Mouse (Mus musculus) lung, postnatal 0 days (tissue): Measurements from ENCODE around the gene Olfr15. TPM values are rescaled to one million over a fixed set of nuclear protein-coding genes. Genes with fewer than 3 reads are reported as not detected.

ENCODE experiments used
- ATAC-seq: fragments of 200-750 bp; cut with Nextera tagmentation; 2 replicates; pipeline ENCODE4 v1.8.0; 2017; ENCODE audit warnings: moderate library complexity
- DNase-seq: peaks from one replicate; pipeline ENCODE4 v3.0.0-alpha.2; 2016; ENCODE audit warnings: low spot score
- H3K27ac ChIP-seq: fragments of 300-500 bp; sonication (generic); 2 replicates; pipeline ENCODE4 v1.5.1; 2014; ENCODE audit warnings: antibody characterized with exemption, mild to moderate bottlenecking, low read length, mixed read lengths
- H3K27me3 ChIP-seq: fragments of 300-500 bp; sonication (generic); replicated peaks from 2 replicates; pipeline ENCODE4 v1.6.1; 2014; ENCODE audit warnings: low read length, mixed read lengths; ENCODE audit not compliant: insufficient read depth
- H3K36me3 ChIP-seq: fragments of 300-500 bp; sonication (generic); 2 replicates; pipeline ENCODE4 v1.6.1; 2014; ENCODE audit warnings: low read length, mixed read lengths; ENCODE audit not compliant: insufficient read depth
- H3K4me1 ChIP-seq: fragments of 300-500 bp; sonication (generic); 2 replicates; pipeline ENCODE4 v1.6.1; 2014; ENCODE audit warnings: antibody characterized with exemption, low read depth, low read length, mixed read lengths; ENCODE audit not compliant: insufficient read depth
- H3K4me2 ChIP-seq: fragments of 300-500 bp; sonication (generic); replicated peaks from 2 replicates; pipeline ENCODE4 v1.6.1; 2014; ENCODE audit warnings: low read depth, mild to moderate bottlenecking, low read length, moderate library complexity, mixed read lengths
- H3K4me3 ChIP-seq: fragments of 300-500 bp; sonication (generic); 2 replicates; pipeline ENCODE4 v1.5.1; 2014; ENCODE audit warnings: low read depth, low read length
- H3K9ac ChIP-seq: fragments of 300-500 bp; sonication (generic); replicated peaks from 2 replicates; pipeline ENCODE4 v1.6.1; 2014; ENCODE audit warnings: low read depth, mild to moderate bottlenecking
- H3K9me3 ChIP-seq: fragments of 300-500 bp; sonication (generic); 2 replicates; pipeline ENCODE4 v1.6.1; 2016; ENCODE audit warnings: low read length, mixed read lengths
- CTCF ChIP-seq: IDR thresholded peaks from 2 replicates; pipeline ENCODE4 v1.5.1; 2016; ENCODE audit warnings: antibody characterized with exemption, mild to moderate bottlenecking
- EP300 ChIP-seq: IDR thresholded peaks from 2 replicates; pipeline ENCODE4 v1.6.1; 2016; ENCODE audit warnings: antibody characterized with exemption, mild to moderate bottlenecking, control low read depth
- WGBS: fragments of 180-500 bp; shearing (Covaris S2); extraction: QIAGEN DNeasy Blood & Tissue Kit; methylation state at CpG from one replicate; pipeline ENCODE4 v1.1.7; 2014; 5-methylcytosine and 5-hydroxymethylcytosine counted together
- polyA plus RNA-seq: library from polyadenylated mRNA; unstranded; fragments of >200 nt; fragmentation: Nextera tagmentation; extraction: Ambion mirVana; gene quantifications from 2 replicates; pipeline ENCODE4 v1.2.1, GENCODE M21; 2015

Olfr15 gene
- polyA plus RNA-seq, 1 experiment from 2014 or later = not detected

- Histone ChIP-seq H3K4me2 (peak overlapping the region; percentile 89), H3K36me3 (no peaks in the 10 kb centered on the region), H3K4me1 (peaks cover 6% of the 10 kb centered on the region; the same call in 1 of the 2 replicates), H3K27ac (peak overlapping the region; percentile 85), H3K9ac (peak overlapping the region; percentile 88), H3K27me3 (no peaks in the 10 kb centered on the region), H3K4me3 (peak overlapping the region; percentile 93), H3K9me3 (no peaks in the 10 kb centered on the region)
- no peak for TF ChIP-seq CTCF
- TF ChIP-seq EP300 = no peak
- 2% methylated on average over 10 of the region's 10 CpGs for WGBS
- ATAC-seq (no peak), DNase-seq (peak; percentile 10)
These were observed 54.5 kb downstream of the Olfr15 start for GRCm38 (mm10) chr16:3885065-3885670.

DNA sequence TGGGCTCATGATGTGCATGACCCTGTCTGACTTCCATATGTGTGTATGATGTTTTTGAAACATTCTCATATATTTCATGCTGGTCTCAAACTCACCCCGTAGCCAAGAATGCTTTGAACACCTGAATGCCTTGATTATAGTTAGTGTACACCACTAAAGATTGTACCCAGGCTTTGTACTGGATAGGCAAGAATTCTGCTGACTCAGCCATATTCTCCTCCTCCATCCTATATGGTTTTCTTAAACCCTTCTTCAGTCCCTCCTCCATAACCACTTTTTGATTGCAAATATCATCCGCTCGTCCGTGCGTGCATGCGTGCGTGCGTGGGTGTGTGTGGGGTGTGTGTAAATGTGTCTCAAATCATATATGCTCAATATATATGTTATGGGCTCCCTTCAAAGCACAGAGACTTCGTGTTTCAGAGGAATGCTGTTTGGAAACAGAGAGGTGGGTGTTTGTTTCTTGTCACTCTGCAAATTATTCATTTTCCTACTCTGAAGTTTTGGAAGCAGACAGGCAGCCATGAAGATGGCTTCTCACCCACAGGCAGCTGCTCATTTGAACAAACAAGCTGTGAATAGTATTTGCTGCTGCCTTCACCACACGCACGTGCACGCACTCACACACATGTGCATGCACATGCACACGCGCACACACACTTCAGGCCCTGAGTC, 61.1 kb downstream of the Olfr15 start:
- no peaks in the 10 kb centered on the region for H3K9me3 ChIP-seq
- H3K27me3 ChIP-seq = no peaks in the 10 kb centered on the region
- no peaks in the 10 kb centered on the region for H3K36me3 ChIP-seq
- WGBS = 92% methylated on average over 14 of the region's 14 CpGs
- no peak overlapping the region for H3K27ac ChIP-seq
- no peak overlapping the region for H3K4me3 ChIP-seq
- no peak for ATAC-seq
- no peak for TF ChIP-seq CTCF
- TF ChIP-seq EP300 = no peak
- DNase-seq = no peak
- no peaks in the 10 kb centered on the region for H3K4me1 ChIP-seq
- no peak overlapping the region for H3K9ac ChIP-seq
- no peak overlapping the region for H3K4me2 ChIP-seq

DNA sequence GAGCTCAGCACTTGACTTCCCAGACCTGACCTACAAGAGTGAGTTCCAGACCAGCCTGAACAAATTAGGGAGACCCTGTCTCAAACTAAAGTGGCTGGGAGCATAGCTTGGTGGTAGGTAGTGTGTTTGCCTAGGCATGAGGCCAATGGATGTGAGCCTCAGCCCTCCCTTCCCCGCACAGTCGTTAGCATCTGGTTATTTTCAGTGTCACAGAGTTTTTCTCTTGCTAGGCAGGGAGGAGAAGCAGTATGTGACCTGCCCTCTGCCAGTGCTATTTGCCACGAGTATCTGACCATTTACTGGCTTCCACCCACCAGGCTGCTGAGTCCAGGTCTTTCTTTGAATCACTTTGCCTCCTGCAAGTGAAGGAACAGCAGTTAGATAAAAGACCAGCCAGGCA, 63.1 kb downstream of the Olfr15 start:
- TF ChIP-seq CTCF (no peak), EP300 (no peak)
- Histone ChIP-seq H3K9ac (no peak overlapping the region), H3K27ac (no peak overlapping the region), H3K4me3 (no peak overlapping the region), H3K4me2 (no peak overlapping the region), H3K27me3 (no peaks in the 10 kb centered on the region), H3K36me3 (peaks cover 8% of the 10 kb centered on the region; the same call in 1 of the 2 replicates), H3K4me1 (no peaks in the 10 kb centered on the region), H3K9me3 (no peaks in the 10 kb centered on the region)
- ATAC-seq (no peak), DNase-seq (no peak)
- 36% methylated on average over 3 of the region's 3 CpGs for WGBS

Other genes starting within 250 kb of the Olfr15 start
- gene Olfr161, start 239.8 kb upstream of the Olfr15 start, polyA plus RNA-seq = not detected in 2 replicates
- 0.11 TPM in 1 of 2 replicates, not detected in the other for gene Mefv, start 112.8 kb upstream of the Olfr15 start, polyA plus RNA-seq
- 25.3 and 25.4 TPM in 2 replicates for gene Zfp263, start 86.8 kb upstream of the Olfr15 start, polyA plus RNA-seq
- 0.69 and 0.72 TPM in 2 replicates for gene Zfp174, start 16.4 kb downstream of the Olfr15 start, polyA plus RNA-seq
- gene Naa60, start 41.5 kb downstream of the Olfr15 start, polyA plus RNA-seq = 42.2 and 42.6 TPM in 2 replicates
- gene Zfp597, start 53.7 kb downstream of the Olfr15 start, polyA plus RNA-seq = 4.6 and 5.0 TPM in 2 replicates
- gene Gm20695, start 53.8 kb downstream of the Olfr15 start, polyA plus RNA-seq = 3.7 and 5.2 TPM in 2 replicates
- gene 1700037C18Rik, start 77.8 kb downstream of the Olfr15 start, polyA plus RNA-seq = 10.8 and 11.6 TPM in 2 replicates
- 18.4 and 18.7 TPM in 2 replicates for gene Cluap1, start 77.9 kb downstream of the Olfr15 start, polyA plus RNA-seq
- gene Nlrc3, start 145.8 kb downstream of the Olfr15 start, polyA plus RNA-seq = 0.88 and 0.90 TPM in 2 replicates
- 4.3 and 4.8 TPM in 2 replicates for gene Slx4, start 172.9 kb downstream of the Olfr15 start, polyA plus RNA-seq
- 0.76 and 1.1 TPM in 2 replicates for gene Dnase1, start 206.1 kb downstream of the Olfr15 start, polyA plus RNA-seq
- 32.5 and 36.0 TPM in 2 replicates for gene Trap1, start 246.9 kb downstream of the Olfr15 start, polyA plus RNA-seq